Mouse (Mus musculus) kidney, adult 2 months (tissue): Measurements from ENCODE around the gene Lman2.

Experiments
- CTCF ChIP-seq: fragments of 200-500 bp; conservative IDR thresholded peaks from 2 replicates; pipeline ENCODE4 v1.5.1; 2011; ENCODE audit warnings: low read depth, mild to moderate bottlenecking, control low read depth, low read length, moderate library complexity, mixed read lengths; ENCODE audit not compliant: insufficient read depth, insufficient read length
- POLR2A ChIP-seq: fragments of 200-500 bp; IDR thresholded peaks from one replicate; pipeline ENCODE4 v1.6.1; 2011; ENCODE audit warnings: low read depth, low read length, control low read depth

DNA sequence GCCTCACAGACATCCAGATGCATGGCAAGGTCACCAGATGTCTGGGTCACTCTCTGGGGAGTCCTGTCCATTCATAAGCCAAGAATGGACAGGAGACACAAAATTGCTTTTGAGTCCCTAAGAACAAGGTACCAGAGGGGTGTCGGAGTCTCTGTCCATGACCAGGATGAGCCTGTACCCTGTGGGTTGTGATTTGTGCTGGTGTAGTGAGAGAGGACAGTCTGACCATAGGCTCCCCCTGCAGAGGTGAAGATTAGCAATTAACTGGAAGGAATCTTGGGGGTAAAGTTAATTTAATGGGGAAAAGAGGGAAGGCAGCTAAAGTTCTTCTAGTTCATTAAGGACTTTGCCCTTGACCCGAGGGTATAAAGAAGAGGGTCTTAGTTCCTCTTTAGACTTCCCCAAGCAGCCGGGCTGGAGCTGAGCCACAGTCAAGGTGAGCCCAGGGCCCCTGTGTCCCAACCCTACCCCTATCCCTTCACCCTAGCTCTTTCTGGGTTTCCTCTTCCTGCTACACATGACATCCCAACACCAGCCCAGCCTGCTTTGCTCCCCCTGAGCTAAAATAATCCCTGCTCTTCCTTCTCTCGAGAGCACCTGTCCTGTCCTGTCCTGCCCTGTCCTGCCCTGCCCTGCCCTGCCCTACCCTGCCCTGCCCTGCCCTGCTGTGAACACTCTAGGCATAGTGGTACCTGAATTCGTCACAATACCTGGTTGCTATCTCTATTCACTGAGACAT lies 36.9 kb upstream of the Lman2 start:
- TF ChIP-seq CTCF (no peak), POLR2A (peak; percentile 98)
